Mouse (Mus musculus): ENCODE results near the gene Bspry.

The Bspry gene

GRCm38 (mm10) chr4:62516579-62516978 is 36.7 kb downstream of the Bspry start:
- H3K27me3 ChIP-seq (ENCODE audit: control insufficient read depth, insufficient read depth, low read length, poor library complexity, severe bottlenecking), result no peaks in the 10 kb centered on the region
- no peak for DNase-seq (ENCODE audit: low read depth, low spot score)
- no peaks in the 10 kb centered on the region; the same call in 1 of the 2 replicates for H3K36me3 ChIP-seq (ENCODE audit: control insufficient read depth, insufficient read depth, low read length, poor library complexity, severe bottlenecking)

GRCm38 (mm10) chr4:62517046-62517445 is 37.2 kb downstream of the Bspry start:
- no peaks in the 10 kb centered on the region; the same call in 1 of the 2 replicates for H3K36me3 ChIP-seq (ENCODE audit: control insufficient read depth, insufficient read depth, low read length, poor library complexity, severe bottlenecking)
- no peaks in the 10 kb centered on the region for H3K27me3 ChIP-seq (ENCODE audit: control insufficient read depth, insufficient read depth, low read length, poor library complexity, severe bottlenecking)
- no peak for DNase-seq (ENCODE audit: low read depth, low spot score)

- Histone ChIP-seq H3K27me3 (ENCODE audit: control insufficient read depth, insufficient read depth, low read length, poor library complexity, severe bottlenecking) (no peaks in the 10 kb centered on the region), H3K36me3 (ENCODE audit: control insufficient read depth, insufficient read depth, low read length, poor library complexity, severe bottlenecking) (no peaks in the 10 kb centered on the region)
- no peak for DNase-seq (ENCODE audit: low read depth, low spot score)
These were observed 37.9 kb downstream of the Bspry start for GRCm38 (mm10) chr4:62517538-62518415.

GRCm38 (mm10) chr4:62518416-62519121 is 38.7 kb downstream of the Bspry start:
- Histone ChIP-seq H3K36me3 (ENCODE audit: control insufficient read depth, insufficient read depth, low read length, poor library complexity, severe bottlenecking) (no peaks in the 10 kb centered on the region), H3K27me3 (ENCODE audit: control insufficient read depth, insufficient read depth, low read length, poor library complexity, severe bottlenecking) (no peaks in the 10 kb centered on the region)
- peak; percentile 45 for DNase-seq (ENCODE audit: low read depth, low spot score)

- H3K27me3 ChIP-seq (ENCODE audit: control insufficient read depth, insufficient read depth, low read length, poor library complexity, severe bottlenecking), result no peaks in the 10 kb centered on the region
- DNase-seq (ENCODE audit: low read depth, low spot score), result no peak
- H3K36me3 ChIP-seq (ENCODE audit: control insufficient read depth, insufficient read depth, low read length, poor library complexity, severe bottlenecking), result no peaks in the 10 kb centered on the region
These were observed 39.4 kb downstream of the Bspry start for GRCm38 (mm10) chr4:62519122-62519848.

- Histone ChIP-seq H3K36me3 (ENCODE audit: control insufficient read depth, insufficient read depth, low read length, poor library complexity, severe bottlenecking) (no peaks in the 10 kb centered on the region), H3K27me3 (ENCODE audit: control insufficient read depth, insufficient read depth, low read length, poor library complexity, severe bottlenecking) (no peaks in the 10 kb centered on the region)
- peak; percentile 62 for DNase-seq (ENCODE audit: low read depth, low spot score)
These were observed 40.0 kb downstream of the Bspry start, which contains the start of gene Alad for GRCm38 (mm10) chr4:62519849-62520233. TSS of gene Alad (minus strand) at chr4:62519918.

GRCm38 (mm10) chr4:62520892-62521400 is 41.1 kb downstream of the Bspry start:
- no peaks in the 10 kb centered on the region for H3K36me3 ChIP-seq (ENCODE audit: control insufficient read depth, insufficient read depth, low read length, poor library complexity, severe bottlenecking)
- DNase-seq (ENCODE audit: low read depth, low spot score), result no peak

GRCm38 (mm10) chr4:62524651-62525488 is 45.0 kb downstream of the Bspry start, which contains the start of the genes Pole3 and 4933430I17Rik:
TSS of gene Pole3 (minus strand) at chr4:62525068.
TSS of gene 4933430I17Rik (plus strand) at chr4:62525369.
- DNase-seq (ENCODE audit: low read depth, low spot score), result peak; percentile 98
- H3K36me3 ChIP-seq (ENCODE audit: control insufficient read depth, insufficient read depth, low read length, poor library complexity, severe bottlenecking), result no peaks in the 10 kb centered on the region
- no peaks in the 10 kb centered on the region for H3K27me3 ChIP-seq (ENCODE audit: control insufficient read depth, insufficient read depth, low read length, poor library complexity, severe bottlenecking)

More at GRCm38 (mm10) chr4:62520892-62521400, 41.1 kb downstream of the Bspry start:
- no peaks in the 10 kb centered on the region for H3K27me3 ChIP-seq (ENCODE audit: control insufficient read depth, insufficient read depth, low read length, poor library complexity, severe bottlenecking)

- H3K27me3 ChIP-seq (ENCODE audit: control insufficient read depth, insufficient read depth, low read length, poor library complexity, severe bottlenecking), result no peaks in the 10 kb centered on the region
- H3K36me3 ChIP-seq (ENCODE audit: control insufficient read depth, insufficient read depth, low read length, poor library complexity, severe bottlenecking), result no peaks in the 10 kb centered on the region
- no peak for DNase-seq (ENCODE audit: low read depth, low spot score)
These were observed 45.6 kb downstream of the Bspry start for GRCm38 (mm10) chr4:62525489-62525811.

GRCm38 (mm10) chr4:62526256-62526655 is 46.4 kb downstream of the Bspry start:
- no peak for DNase-seq (ENCODE audit: low read depth, low spot score)
- Histone ChIP-seq H3K36me3 (ENCODE audit: control insufficient read depth, insufficient read depth, low read length, poor library complexity, severe bottlenecking) (no peaks in the 10 kb centered on the region), H3K27me3 (ENCODE audit: control insufficient read depth, insufficient read depth, low read length, poor library complexity, severe bottlenecking) (no peaks in the 10 kb centered on the region)

GRCm38 (mm10) chr4:62527655-62528054 is 47.8 kb downstream of the Bspry start:
- no peak for DNase-seq (ENCODE audit: low read depth, low spot score)
- H3K27me3 ChIP-seq (ENCODE audit: control insufficient read depth, insufficient read depth, low read length, poor library complexity, severe bottlenecking), result no peaks in the 10 kb centered on the region
- no peaks in the 10 kb centered on the region for H3K36me3 ChIP-seq (ENCODE audit: control insufficient read depth, insufficient read depth, low read length, poor library complexity, severe bottlenecking)

- H3K27me3 ChIP-seq (ENCODE audit: control insufficient read depth, insufficient read depth, low read length, poor library complexity, severe bottlenecking), result no peaks in the 10 kb centered on the region
- no peak for DNase-seq (ENCODE audit: low read depth, low spot score)
- H3K36me3 ChIP-seq (ENCODE audit: control insufficient read depth, insufficient read depth, low read length, poor library complexity, severe bottlenecking), result no peaks in the 10 kb centered on the region
These were observed 53.9 kb downstream of the Bspry start for GRCm38 (mm10) chr4:62533729-62534128.

- no peak for DNase-seq (ENCODE audit: low read depth, low spot score)
- Histone ChIP-seq H3K27me3 (ENCODE audit: control insufficient read depth, insufficient read depth, low read length, poor library complexity, severe bottlenecking) (no peaks in the 10 kb centered on the region), H3K36me3 (ENCODE audit: control insufficient read depth, insufficient read depth, low read length, poor library complexity, severe bottlenecking) (no peaks in the 10 kb centered on the region)
These were observed 61.9 kb downstream of the Bspry start for GRCm38 (mm10) chr4:62541802-62542201.

- no peaks in the 10 kb centered on the region for H3K27me3 ChIP-seq (ENCODE audit: control insufficient read depth, insufficient read depth, low read length, poor library complexity, severe bottlenecking)
- H3K36me3 ChIP-seq (ENCODE audit: control insufficient read depth, insufficient read depth, low read length, poor library complexity, severe bottlenecking), result no peaks in the 10 kb centered on the region
- DNase-seq (ENCODE audit: low read depth, low spot score), result no peak
These were observed 63.9 kb downstream of the Bspry start for GRCm38 (mm10) chr4:62543782-62544181.

Measured in splenic B cell, adult 2 months (primary cell).